Mouse (Mus musculus): ENCODE results near the gene Slc1a1. TPM values are rescaled to one million over a fixed set of nuclear protein-coding genes. Genes with fewer than 3 reads are reported as not detected.
A peak's percentile ranks its signal among the peaks of the same experiment; 100 is the strongest.

The Slc1a1 gene
- polyA plus RNA-seq (2016; fragmentation: Nextera tagmentation; extraction: Ambion mirVana): 0.55 and 1.00 TPM in 2 replicates

DNA sequence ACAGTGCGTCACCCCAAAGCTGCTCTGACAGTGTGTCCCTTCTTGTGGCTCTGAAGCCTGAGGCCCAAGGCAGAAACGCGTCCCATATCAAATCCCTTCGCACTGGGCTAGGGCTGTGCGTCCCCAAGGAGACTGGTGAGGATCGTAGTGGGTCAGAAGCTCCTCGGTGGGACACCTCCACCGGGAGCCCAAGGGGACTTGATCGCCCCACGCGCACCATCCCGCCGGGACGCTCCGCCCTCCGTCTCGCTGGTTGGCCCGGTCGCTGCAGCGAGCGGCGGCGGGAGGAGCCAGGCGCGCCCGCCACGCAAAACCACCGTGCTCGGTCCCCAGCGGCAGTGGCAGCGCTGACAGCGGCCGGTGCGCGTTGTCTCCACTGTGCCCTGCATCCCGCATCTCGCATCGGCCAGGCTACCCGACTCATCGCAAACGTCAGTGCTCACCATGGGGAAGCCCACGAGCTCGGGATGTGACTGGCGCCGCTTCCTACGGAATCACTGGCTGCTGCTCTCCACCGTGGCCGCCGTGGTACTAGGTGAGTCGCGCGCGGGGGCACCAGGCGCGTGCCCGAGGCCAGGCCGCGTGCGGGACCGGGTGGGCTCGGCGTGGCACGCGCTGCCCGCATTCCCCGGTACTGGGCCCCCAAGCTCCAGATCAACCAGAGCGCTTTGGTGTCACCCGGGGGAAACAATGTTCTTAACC is at the start of gene Slc1a1:
Gene Slc1a1, plus strand, starts transcription at position 252 of the 702 bp plus-strand sequence.
- Histone ChIP-seq H3K36me3 (replicated peaks) (no peaks in the 10 kb centered on the region), H3K27me3 (replicated peaks; ENCODE audit: low read depth, poor library complexity, severe bottlenecking) (peaks cover 58% of the 10 kb centered on the region), H3K4me3 (peak within 1 kb of the TSS; percentile 78), H3K9me3 (no peaks in the 10 kb centered on the region), H3K4me1 (peaks cover 15% of the 10 kb centered on the region), H3K27ac (replicated peaks) (no peak within 1 kb of the TSS; the same call in 1 of the 2 replicates)
- peak; percentile 61 for DNase-seq (ENCODE audit: low spot score)
- WGBS: 1% methylated on average over 68 of the region's 68 CpGs

DNA sequence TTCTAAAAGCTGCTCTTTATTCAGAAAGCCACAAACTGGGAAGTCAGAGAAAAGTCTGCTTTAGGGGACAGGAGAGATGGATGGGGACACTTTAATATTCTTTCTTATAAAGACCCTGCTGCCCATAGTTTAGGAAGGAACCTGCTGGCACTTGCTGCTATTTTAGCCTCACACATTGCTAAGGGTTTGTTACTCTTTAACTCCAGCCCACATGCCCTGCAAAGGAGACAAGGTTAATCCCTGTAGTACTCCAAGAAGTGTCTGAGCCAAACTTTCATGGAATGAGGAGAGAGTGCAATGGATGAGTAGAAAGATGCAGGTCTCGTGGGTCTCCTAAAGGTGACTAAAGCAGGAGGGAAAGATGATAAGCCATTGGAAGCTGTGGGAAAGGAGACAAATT is 44.7 kb upstream of the Slc1a1 start:
- no peaks in the 10 kb centered on the region for H3K36me3 ChIP-seq (replicated peaks)
- 72% methylated on average over 1 of the region's 1 CpGs for WGBS

DNA sequence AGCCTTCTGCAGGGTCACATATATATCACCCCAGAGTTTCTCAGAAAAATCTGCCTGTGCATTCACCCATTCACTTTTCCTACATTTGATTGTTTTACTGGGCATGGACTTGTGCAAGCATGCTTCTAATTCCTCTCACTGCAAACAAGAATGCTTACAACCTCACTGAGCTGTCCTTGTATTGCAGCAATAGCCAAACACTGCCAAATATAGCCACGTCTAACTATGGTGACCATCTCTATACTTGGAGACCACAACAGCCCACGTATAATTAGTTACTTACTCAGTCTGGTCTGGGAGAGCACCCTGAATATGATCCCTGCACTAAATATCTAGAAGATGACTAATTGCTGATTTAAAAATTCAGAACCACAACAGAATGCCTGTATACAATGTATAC is 41.5 kb upstream of the Slc1a1 start:
- Histone ChIP-seq H3K27ac (replicated peaks) (no peak overlapping the region), H3K27me3 (replicated peaks; ENCODE audit: low read depth, poor library complexity, severe bottlenecking) (no peaks in the 10 kb centered on the region), H3K36me3 (replicated peaks) (no peaks in the 10 kb centered on the region), H3K4me1 (no peaks in the 10 kb centered on the region), H3K9me3 (no peaks in the 10 kb centered on the region), H3K4me3 (no peak overlapping the region)
- WGBS: 81% methylated on average over 2 of the region's 2 CpGs
- DNase-seq (ENCODE audit: low spot score): no peak

More for the DNA sequence above, 44.7 kb upstream of the Slc1a1 start:
- no peak overlapping the region for H3K27ac ChIP-seq (replicated peaks)
- no peak for DNase-seq (ENCODE audit: low spot score)
- H3K9me3 ChIP-seq: no peaks in the 10 kb centered on the region
- H3K4me1 ChIP-seq: no peaks in the 10 kb centered on the region
- H3K4me3 ChIP-seq: no peak overlapping the region
- no peaks in the 10 kb centered on the region for H3K27me3 ChIP-seq (replicated peaks; ENCODE audit: low read depth, poor library complexity, severe bottlenecking)

DNA sequence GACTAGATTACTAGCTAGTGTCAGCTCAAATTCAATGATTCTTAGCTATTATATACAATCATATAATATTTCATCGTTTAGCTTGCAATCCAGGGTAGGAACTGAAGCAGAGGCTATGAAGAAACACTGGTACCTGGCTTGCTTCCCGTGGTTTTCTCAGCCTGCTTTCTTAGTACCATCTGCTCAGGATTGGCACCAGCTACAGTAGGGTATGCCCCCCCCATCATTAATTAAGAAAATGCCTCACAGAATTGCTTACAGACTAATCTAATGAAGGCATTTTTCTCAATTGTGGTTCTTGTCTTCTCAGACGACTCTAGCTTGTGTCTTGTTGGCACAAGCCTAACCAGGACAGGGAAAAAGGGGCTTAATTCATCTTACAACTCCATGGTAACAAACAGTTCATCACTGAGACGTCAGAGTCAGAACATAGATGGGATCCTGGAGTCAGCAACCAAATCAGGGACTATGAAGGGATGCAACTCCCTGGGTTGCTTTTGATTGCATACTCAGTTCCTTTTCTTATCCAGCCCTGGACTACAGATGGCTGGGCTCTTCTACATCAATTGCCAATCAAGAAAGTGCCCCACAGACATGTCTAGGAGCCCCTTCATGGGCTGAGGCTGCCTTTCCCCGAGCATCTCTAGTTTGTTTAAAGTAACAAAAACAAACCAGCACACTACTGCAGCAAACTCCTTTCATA is 38.6 kb upstream of the Slc1a1 start:
- Histone ChIP-seq H3K36me3 (replicated peaks) (no peaks in the 10 kb centered on the region), H3K27me3 (replicated peaks; ENCODE audit: low read depth, poor library complexity, severe bottlenecking) (no peaks in the 10 kb centered on the region), H3K4me3 (no peak overlapping the region), H3K27ac (replicated peaks) (no peak overlapping the region), H3K9me3 (no peaks in the 10 kb centered on the region), H3K4me1 (no peaks in the 10 kb centered on the region)
- no peak for DNase-seq (ENCODE audit: low spot score)
- WGBS: 75% methylated on average over 5 of the region's 5 CpGs

DNA sequence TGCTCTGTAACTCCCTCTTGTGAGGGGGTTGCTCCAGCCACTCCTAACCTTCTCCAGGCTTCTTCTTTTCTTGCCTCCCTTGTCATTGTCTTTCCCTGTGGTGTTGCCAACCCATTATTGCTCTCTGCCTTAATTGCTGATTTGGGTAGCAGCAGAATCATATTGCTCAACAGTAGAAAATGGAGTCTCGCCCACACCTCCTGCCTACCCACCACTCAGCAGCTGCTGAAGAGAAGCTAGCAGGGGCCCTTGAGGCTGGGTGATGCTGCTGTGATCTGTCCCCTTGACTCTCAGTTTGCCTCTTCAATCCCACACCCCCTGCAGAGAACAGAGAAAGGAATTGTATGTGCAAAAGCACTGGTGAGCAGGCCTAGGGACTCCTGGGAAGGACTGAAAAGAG is 37.9 kb upstream of the Slc1a1 start:
- H3K36me3 ChIP-seq (replicated peaks): no peaks in the 10 kb centered on the region
- no peak overlapping the region for H3K4me3 ChIP-seq
- DNase-seq (ENCODE audit: low spot score): no peak
- 79% methylated on average over 1 of the region's 1 CpGs for WGBS
- no peaks in the 10 kb centered on the region for H3K9me3 ChIP-seq
- H3K4me1 ChIP-seq: no peaks in the 10 kb centered on the region
- no peak overlapping the region for H3K27ac ChIP-seq (replicated peaks)
- no peaks in the 10 kb centered on the region for H3K27me3 ChIP-seq (replicated peaks; ENCODE audit: low read depth, poor library complexity, severe bottlenecking)

DNA sequence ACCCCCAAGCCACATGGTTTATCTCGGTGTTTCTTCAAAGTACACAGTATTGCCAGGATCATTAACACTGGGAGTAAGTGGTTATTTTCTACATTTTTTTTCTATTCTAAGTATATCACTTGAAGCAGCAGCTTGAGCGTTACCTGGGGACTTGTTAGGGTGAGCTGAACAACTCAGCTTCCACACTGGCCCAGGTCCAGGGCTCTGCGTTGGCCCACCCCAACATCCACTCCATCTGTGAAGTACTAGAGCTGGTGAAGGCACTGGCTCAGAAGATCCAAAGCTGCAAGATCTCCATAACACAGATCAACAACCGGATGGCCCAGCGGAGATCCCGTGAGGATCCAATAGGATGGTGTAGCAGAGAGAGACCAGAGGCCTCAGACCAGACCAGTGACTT is 37.2 kb upstream of the Slc1a1 start:
- Histone ChIP-seq H3K36me3 (replicated peaks) (no peaks in the 10 kb centered on the region), H3K4me1 (no peaks in the 10 kb centered on the region), H3K4me3 (no peak overlapping the region), H3K27ac (replicated peaks) (no peak overlapping the region), H3K9me3 (no peaks in the 10 kb centered on the region), H3K27me3 (replicated peaks; ENCODE audit: low read depth, poor library complexity, severe bottlenecking) (no peaks in the 10 kb centered on the region)
- no peak for DNase-seq (ENCODE audit: low spot score)
- 90% methylated on average over 6 of the region's 6 CpGs for WGBS

DNA sequence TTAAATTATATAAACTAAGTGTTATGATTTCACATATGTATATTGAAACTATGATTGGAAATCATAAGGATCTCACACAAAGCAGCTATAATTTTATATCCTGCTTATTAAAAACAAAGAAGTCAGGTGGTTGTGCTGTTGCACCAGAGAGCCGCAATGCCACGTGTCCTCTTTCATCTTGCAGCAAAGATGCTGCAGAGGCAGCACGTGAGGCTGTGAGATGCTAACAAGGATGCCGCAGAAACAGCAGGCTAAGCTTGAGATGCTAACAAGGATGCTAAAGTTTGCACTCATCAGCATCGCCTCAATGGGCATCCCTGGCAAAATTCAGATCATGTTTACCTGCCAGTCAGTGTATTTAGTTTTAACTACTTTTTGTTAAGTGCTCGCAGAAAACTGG is 34.4 kb upstream of the Slc1a1 start:
- H3K27me3 ChIP-seq (replicated peaks; ENCODE audit: low read depth, poor library complexity, severe bottlenecking): no peaks in the 10 kb centered on the region
- 56% methylated on average over 6 of the region's 6 CpGs for WGBS
- no peaks in the 10 kb centered on the region for H3K36me3 ChIP-seq (replicated peaks)
- no peaks in the 10 kb centered on the region for H3K4me1 ChIP-seq
- no peak for DNase-seq (ENCODE audit: low spot score)
- no peak overlapping the region for H3K4me3 ChIP-seq
- no peak overlapping the region for H3K27ac ChIP-seq (replicated peaks)
- H3K9me3 ChIP-seq: no peaks in the 10 kb centered on the region

DNA sequence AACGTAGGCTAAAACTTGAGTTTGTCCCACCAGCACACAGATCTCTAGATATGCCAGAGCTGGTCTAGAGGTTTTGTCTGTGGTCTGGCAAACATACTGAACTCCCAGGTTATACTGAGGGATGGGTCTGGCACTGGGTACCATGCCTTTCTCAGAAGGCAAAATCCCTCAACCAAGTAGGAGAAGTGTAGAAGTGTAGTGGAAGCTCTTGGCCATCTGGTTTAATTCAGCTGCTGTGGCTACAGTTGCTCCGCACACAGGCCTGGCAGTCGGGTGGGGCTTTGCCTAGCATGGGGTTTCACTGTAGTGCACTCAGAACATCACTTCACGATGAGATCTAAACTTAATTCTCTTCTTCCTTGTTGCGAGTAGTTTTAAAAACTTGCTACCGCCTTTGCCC is 28.6 kb upstream of the Slc1a1 start:
- 83% methylated on average over 6 of the region's 6 CpGs for WGBS
- no peak for DNase-seq (ENCODE audit: low spot score)
- no peaks in the 10 kb centered on the region for H3K9me3 ChIP-seq
- no peak overlapping the region for H3K4me3 ChIP-seq
- H3K4me1 ChIP-seq: no peaks in the 10 kb centered on the region
- H3K36me3 ChIP-seq (replicated peaks): no peaks in the 10 kb centered on the region
- no peaks in the 10 kb centered on the region for H3K27me3 ChIP-seq (replicated peaks; ENCODE audit: low read depth, poor library complexity, severe bottlenecking)
- no peak overlapping the region for H3K27ac ChIP-seq (replicated peaks)

DNA sequence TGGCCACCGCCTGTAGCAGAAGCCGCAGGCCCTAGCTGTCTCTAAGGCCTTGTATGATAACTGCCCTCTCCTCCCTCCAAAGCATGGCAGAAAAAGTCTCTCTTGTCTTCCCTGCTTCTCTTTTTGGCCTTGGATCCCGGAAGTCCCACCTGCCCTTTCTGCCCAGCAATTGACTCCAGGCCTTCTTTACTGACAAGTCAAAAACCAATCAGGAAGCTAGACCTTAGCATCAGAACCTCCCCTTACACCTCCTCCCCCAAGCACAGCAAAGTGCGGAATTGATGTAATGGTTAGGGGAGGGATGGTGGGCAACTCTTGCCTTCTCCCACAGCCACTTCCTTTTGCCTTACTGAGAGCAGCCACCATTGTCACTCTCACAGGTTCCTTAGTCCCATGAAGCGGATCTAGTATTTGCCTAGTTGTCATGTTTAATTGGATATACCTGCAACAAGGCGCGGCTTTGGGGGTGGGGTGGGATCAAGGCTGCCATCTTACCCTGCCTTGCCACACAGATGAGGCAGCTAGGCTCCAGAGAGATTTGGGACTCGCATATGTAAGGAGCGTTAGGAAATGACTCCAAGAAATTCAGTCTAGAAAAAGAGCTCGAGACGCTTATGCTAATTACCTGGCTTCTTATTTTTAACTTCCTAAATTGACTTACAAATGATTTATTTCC is 27.9 kb upstream of the Slc1a1 start:
- no peak for DNase-seq (ENCODE audit: low spot score)
- no peaks in the 10 kb centered on the region for H3K4me1 ChIP-seq
- no peak overlapping the region for H3K4me3 ChIP-seq
- no peaks in the 10 kb centered on the region for H3K27me3 ChIP-seq (replicated peaks; ENCODE audit: low read depth, poor library complexity, severe bottlenecking)
- no peak overlapping the region for H3K27ac ChIP-seq (replicated peaks)
- H3K36me3 ChIP-seq (replicated peaks): no peaks in the 10 kb centered on the region
- 92% methylated on average over 11 of the region's 11 CpGs for WGBS
- no peaks in the 10 kb centered on the region for H3K9me3 ChIP-seq

DNA sequence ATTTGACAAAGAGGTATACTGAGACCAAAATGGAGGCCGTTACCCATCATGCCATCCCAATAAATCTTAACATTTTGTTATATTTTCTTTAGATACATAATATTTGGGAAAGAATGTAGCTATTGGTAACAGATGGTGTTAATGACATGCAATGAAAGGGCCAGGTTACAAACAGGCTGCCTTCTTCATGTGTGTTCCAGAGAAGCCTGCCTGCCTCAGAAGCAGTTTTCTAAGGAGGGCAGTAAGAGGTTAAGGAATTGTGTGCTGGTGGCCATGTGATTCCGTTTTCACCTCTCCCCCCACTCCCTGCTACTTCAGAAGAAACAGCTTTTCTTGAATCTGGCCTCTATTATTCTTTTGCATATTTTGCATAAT is 27.4 kb upstream of the Slc1a1 start:
- WGBS: 69% methylated on average over 2 of the region's 2 CpGs
- Histone ChIP-seq H3K9me3 (no peaks in the 10 kb centered on the region), H3K36me3 (replicated peaks) (no peaks in the 10 kb centered on the region), H3K27me3 (replicated peaks; ENCODE audit: low read depth, poor library complexity, severe bottlenecking) (no peaks in the 10 kb centered on the region), H3K4me1 (no peaks in the 10 kb centered on the region), H3K27ac (replicated peaks) (no peak overlapping the region), H3K4me3 (no peak overlapping the region)
- DNase-seq (ENCODE audit: low spot score): no peak

DNA sequence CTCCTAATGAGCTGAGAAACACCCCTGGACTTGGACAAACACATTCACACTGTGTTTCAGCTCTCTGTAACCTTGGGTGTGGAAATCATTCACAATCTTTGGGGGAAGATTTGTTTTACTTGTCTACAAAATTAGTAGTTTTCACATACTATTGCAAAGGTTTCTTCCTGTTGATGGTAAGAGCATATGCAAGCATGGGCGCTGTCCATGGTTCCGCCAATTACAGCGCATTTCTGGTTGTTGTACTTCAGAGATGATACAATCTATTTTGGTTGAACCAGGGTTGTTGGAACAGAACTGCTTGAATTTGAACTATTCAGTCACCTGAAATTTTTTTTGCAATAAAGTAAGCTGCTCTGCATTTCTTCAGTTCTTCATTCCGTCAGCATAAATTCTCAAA is 16.6 kb upstream of the Slc1a1 start:
- Histone ChIP-seq H3K27ac (replicated peaks) (no peak overlapping the region), H3K9me3 (no peaks in the 10 kb centered on the region), H3K4me1 (no peaks in the 10 kb centered on the region), H3K36me3 (replicated peaks) (no peaks in the 10 kb centered on the region), H3K27me3 (replicated peaks; ENCODE audit: low read depth, poor library complexity, severe bottlenecking) (no peaks in the 10 kb centered on the region), H3K4me3 (no peak overlapping the region)
- peak; percentile 34 for DNase-seq (ENCODE audit: low spot score)
- 76% methylated on average over 4 of the region's 4 CpGs for WGBS

DNA sequence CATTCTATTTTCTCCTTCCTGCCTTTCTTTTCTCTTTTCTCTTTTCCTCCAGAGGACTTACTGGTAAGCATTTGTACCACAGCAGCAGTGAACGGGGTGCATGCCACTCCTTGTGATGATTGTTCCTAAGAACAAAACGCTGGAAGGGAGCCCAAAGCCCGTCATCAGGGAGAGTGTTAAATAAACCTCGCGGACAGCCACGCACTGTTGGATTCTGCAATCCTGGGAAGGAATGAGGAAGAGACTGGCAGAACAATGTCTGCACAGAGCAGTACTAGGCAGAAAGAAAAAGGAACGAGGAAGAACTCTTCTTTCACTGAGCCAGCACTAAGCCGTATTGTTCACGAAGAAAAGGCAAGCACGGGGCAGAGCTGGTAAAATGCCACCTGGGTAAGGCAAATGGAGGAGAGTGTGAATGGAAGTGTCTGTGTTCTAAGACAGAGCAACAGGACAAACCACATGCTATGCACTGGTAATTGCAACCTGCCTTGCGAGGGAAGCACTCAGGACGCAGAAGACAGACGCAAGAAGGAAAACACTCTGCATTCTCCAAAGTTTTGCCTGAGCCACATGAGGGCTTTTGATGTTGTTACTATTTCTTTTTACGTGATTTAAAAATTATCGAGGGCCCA is 7.0 kb upstream of the Slc1a1 start:
- WGBS: 45% methylated on average over 15 of the region's 15 CpGs
- Histone ChIP-seq H3K36me3 (replicated peaks) (no peaks in the 10 kb centered on the region), H3K4me3 (no peak overlapping the region), H3K27me3 (replicated peaks; ENCODE audit: low read depth, poor library complexity, severe bottlenecking) (peaks cover 6% of the 10 kb centered on the region), H3K27ac (replicated peaks) (no peak overlapping the region), H3K9me3 (no peaks in the 10 kb centered on the region), H3K4me1 (peaks cover 7% of the 10 kb centered on the region; the same call in 1 of the 2 replicates)
- DNase-seq (ENCODE audit: low spot score): no peak
